Mouse (Mus musculus) layer of hippocampus, postnatal 25 days (tissue): ENCODE data around the gene Pnn. TPM values are rescaled to one million over a fixed set of nuclear protein-coding genes. Genes with fewer than 3 reads are reported as not detected.

Experiments
- DNase-seq, 2 experiments: peaks; one replicate each; pipeline ENCODE4 v3.0.0; 2022; ENCODE audit warnings: mixed read lengths in 2 of 2, low spot score in 1 of 2; ENCODE audit errors: extremely low spot score in 1 of 2
- total RNA-seq, 2 experiments: library from RNA; stranded (reverse); gene quantifications; 2 replicates each; pipeline ENCODE4 v1.2.3; 2021

The Pnn gene
- total RNA-seq, 2 experiments from 2014 or later = 46.0 to 56.9 TPM

DNA sequence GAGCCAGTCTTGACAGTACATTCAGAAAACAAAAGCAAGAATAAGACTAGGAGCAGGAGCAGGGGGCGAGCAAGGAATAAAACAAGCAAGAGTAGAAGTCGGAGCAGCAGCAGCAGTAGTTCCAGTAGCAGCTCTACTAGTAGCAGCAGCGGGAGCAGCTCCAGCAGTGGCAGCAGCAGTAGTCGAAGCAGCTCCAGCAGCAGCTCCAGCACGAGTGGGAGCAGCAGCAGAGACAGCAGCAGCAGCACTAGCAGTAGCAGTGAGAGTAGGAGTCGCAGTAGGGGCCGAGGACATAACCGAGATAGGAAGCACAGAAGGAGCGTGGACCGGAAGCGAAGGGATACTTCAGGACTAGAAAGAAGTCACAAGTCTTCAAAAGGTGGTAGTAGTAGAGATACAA is 5.6 kb downstream of the Pnn start:
- DNase-seq = no peak

DNA sequence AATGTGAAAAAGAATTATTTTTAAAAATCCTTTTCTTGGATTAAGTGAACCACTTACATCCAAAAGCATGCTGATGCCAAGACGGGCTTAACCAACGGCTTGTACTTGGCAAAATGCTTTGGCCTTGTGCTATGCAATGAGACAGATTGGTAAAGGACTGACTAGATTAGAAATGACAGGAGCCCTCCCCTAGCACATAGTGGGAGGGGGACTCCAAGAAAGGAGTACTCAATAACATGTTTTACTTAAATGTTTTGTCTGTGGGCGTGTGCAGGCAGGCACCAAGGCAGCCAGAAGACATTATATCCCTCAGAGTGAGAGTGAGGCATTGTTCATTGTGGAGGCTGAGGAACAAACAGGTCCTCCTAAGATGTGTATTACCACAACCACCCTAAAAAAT is 7.4 kb downstream of the Pnn start:
- no peak for DNase-seq

DNA sequence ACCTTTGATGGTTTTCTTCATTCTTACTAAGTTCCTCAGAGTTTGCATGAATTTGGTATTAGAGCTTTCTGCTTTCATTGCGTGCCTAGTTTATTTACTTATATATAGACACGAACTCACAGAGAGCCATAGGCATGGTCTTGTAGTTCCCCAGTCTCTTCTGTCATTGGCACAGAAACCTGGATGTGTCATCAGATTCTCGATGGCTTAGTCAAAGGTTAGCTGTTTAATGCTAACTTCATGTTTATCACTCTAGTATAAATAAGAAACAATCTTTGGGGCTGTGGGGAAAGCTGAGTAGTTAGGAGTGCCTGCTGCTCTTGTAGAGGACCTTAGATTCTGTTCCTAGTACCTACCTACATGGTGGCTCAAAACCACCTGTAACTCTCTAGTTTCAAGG is 10.3 kb downstream of the Pnn start:
- no peak for DNase-seq

DNA sequence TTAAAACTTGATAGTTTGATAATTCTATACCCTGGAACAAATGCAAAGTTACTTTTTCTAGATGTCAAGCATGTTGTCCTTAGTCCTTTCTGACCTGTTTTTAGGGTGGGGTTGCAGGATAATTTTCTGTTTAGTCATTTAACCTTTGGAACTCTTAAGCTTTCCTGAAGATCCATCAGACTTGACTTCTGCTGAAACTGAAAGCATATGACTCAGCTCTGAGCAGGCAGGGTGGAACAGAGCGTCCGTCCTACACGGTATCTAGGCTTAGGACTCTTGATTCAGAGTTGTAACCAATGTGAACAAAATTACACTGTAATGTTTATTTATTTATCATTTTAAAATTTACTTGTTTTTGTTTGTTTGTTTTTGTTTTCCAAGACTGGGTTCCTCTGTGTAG is 11.2 kb downstream of the Pnn start:
- DNase-seq = no peak

DNA sequence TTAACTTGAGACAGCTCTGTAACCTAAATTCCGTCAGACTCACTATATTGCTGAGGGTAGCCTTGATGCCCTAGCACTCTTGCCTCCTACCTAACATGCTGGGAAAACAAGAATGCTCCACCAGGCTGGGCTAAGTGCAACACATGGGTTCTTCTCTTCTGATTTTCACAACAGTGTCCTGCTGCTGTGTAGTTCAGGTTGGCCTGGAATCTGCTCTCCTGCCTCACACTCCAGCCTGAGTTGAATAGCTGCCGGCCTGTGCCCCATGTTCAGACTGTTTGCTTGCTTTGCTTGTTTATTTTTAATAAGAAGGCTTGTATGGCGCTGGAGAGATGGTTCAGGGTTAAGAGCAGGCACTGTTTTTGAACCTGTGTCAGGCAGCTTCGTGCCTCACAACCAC is 13.8 kb downstream of the Pnn start:
- DNase-seq = no peak

DNA sequence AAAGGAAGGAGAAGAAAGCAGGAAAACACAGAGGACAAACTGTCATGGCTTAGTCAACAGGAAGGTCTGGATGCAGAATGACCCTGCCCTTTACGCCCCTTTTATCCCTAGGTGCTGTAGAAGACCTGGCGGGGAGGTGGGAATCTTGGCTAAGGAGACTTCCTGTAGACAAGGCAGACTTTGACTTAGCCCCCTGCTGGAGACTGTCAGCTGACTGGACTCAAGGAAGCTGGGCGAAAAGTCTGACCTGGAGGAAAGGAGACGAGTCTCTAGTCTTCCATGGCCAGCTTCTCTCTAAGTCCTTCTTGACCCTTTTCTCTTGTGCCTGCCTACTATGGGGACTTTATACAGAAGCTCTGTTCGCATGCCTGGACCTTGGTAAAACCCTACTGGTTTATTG is 17.8 kb downstream of the Pnn start:
- DNase-seq = no peak

DNA sequence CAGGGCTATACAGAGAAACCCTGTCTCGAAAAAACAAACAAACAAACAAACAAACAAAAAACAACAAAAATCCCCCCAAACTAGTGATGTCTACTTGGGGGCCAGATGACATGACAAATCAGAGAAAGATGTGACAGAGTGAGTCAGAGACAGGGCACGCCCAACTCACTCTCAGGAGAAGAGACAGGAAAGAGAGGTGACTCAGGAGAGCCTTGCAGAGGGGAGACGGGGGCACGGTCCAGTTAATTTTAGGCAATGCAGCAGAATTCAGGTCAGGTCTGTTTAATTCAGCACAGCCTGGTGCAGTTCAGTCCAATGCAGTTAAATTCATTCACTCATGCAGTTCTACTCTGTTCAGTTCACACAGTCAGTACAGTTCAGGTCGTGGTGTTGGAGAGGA is 19.5 kb downstream of the Pnn start:
- DNase-seq = no peak

DNA sequence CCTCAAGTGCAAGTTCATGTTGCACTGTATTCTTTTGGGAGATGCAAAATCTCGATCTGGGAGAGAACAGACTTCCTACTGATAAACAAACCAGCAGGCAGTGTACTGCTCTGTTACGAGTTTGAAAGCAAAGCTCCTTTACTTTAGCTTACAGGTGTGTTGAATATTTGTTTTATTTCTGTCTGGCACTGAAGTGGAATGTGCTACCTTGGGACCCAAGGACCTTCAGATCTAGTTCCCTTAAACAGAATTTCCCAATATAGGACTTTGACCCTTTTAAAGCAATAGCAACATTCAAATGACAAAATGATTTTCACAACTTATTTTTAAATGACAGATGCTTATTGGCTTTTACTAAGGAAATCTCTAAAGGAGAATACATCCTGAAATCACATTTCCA is 26.9 kb downstream of the Pnn start:
- no peak for DNase-seq

DNA sequence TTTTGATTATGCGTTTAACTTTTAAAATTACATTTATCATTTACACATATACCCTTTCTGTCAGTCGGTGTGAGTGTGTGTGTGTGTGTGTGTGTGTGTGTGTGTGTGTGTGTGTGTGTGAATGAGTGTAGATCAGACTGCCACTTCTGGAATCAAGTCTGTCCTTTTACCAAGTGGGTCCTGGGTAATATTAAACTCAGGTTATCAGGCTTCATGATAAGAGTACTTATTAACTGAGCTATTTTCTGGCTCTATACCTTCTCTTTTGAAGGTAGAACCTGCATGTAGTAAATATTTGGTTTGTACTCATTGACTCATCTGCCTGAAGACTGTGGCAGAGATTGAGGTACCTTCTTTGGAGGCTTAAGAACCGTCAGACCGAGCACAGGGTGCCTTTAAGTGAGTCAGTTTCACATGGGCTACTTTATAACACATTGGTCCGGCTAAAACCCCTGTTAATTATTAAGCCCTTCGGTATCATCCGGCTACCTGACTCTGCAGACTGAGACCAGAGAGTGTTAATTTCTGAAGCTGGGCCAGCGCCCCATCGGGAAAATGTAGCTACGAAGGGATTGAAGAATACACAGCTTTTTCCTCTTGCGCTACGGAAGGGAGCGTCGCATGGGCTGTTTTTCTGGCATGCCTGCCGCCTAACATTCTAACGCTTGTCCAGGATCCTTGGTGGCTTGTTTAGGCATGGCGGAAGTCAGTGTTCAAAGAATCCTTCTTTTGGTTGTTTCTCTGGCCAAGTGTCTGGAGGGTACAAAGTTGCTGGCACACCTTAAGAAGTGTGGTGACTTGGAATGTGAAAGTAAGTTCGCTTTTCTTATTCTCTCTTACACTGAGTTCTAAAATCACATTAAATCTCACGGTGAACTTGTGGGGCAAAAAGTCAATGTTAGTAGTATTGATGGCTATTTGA is 28.7 kb downstream of the Pnn start, which contains the start of gene Mia2:
Mia2 (plus strand) TSS at position 696 of the 922 bp plus-strand sequence.
- no peak for DNase-seq

DNA sequence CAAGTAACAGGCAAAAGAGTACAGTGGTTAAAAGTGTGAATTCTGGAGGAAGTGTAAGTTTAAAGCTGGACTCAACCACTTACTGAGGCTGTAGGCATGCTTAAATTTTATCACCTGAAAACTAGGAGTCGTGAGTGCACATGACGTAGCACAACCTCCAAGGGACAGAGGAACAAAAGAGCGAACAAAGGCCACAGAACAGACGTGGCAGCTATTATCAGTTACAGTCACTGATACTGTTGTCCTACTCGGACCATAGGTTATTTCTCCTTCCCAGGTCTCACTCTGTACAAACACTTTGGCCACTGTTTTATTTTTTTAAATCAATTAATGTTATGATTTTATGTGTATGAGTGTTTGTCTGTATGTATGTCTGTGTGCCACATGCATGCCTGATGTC is 38.1 kb downstream of the Pnn start:
- no peak for DNase-seq

DNA sequence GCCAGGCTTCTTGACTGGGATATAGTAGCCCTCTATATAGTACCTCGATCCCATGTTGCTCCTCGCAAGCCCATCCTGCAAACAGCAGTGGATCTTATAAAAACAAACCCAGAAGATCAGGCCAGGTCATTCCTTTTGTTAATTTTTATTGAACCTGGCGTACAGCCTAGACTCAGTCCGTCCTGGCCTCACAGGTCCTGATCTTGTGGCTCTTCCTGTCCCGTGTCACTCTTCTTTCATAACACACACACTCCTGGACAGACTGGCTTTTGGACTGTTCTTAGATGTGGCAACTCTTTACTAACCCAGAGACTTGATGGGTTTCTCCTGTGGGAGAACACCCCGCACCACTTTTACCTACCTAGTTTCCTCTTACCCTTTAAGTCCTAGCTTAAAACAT is 39.2 kb downstream of the Pnn start:
- no peak for DNase-seq

DNA sequence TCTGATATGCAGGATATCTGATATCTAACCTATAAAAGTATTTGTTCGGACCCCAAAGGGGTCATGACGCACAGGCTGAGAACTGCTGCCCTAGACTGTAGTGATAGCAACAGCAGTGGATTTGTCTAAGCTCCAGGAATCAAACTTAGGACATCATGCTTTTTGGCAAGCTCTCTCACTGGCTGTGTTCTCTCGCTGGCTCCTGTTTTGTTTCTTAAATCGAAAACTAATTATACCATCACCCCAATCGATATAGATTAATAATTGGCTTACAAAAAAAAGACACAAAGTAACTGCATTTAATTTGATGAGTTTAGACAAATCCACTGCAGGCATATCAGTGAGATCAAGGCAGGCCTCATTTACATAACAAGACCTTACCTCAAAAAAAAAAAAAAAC is 39.8 kb downstream of the Pnn start:
- DNase-seq = no peak

DNA sequence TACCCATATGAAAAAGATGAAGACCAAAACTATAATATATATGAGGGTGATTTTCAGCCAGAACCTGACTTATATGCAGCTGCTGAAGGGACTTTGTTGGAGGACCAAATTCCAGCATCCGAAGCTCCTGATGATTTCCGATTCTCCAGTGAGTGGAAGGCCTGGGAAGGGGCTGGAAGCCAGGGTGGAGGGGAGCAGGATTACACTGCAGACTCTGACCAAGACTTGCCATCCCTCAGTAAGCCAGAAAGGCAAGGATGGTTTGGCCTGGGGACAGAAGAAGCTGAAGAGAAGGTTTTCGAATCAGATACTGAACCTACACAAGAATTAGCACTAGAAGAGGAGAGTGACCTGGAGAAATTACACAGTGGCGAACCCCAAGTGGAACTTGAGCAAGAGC is 41.2 kb downstream of the Pnn start:
- no peak for DNase-seq

DNA sequence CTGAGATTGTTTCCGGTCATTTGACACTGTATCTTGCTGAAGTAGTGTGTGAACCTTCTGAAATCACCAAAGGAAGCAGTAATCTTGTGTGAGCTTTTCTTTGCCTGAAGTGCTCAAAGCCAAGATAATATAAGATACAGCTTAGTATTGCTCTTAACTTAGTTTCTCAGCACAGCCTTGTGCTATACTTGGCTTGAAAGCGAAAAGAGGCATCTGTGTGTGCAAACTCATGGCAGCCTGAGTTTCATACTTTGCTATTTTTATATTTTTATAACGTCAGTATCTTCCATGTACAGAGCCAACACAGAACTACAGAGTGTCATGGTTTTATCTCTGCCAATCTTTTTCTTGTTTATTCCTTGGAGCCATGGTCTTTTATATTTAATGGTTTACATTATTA is 50.5 kb downstream of the Pnn start:
- no peak for DNase-seq

Other genes with a start within 250 kb of the Pnn start
- 100 to 1,000 TPM; 101 to 104 TPM for gene Sec23a, start 54.9 kb upstream of the Pnn start, total RNA-seq
- 1 to 10 TPM; 7.5 to 8.0 TPM for gene Gemin2, start 53.5 kb upstream of the Pnn start, total RNA-seq
- gene Trappc6b, start 5.4 kb upstream of the Pnn start, total RNA-seq = 100 to 1,000 TPM; 110 to 111 TPM
- 10 to 100 TPM; 42.4 to 52.4 TPM for gene Mia2, start 28.9 kb downstream of the Pnn start, total RNA-seq
- 10 to 100 TPM; 48.7 to 54.6 TPM for gene Fbxo33, start 152.8 kb downstream of the Pnn start, total RNA-seq